Mouse (Mus musculus) A20 (cell line): ENCODE measurements around the gene Usp28.
"Not testable (repeated sequence)": the region's sequence is repeated elsewhere in the genome, so short reads cannot be mapped to it uniquely, and the experiment has no call there.

Experiments used
- DNase-seq: peaks from one replicate; pipeline ENCODE4 v3.0.0-alpha.2; 2011; ENCODE audit warnings: low read depth, low spot score

The Usp28 gene

GRCm38 (mm10) chr9:48984845-48985707 lies at the start of gene Usp28:
Gene Usp28 (plus strand): TSS chr9:48985375.
- DNase-seq, result peak; percentile 99

- no peak for DNase-seq
These were observed 42.8 kb upstream of the Usp28 start for GRCm38 (mm10) chr9:48942349-48942748.

GRCm38 (mm10) chr9:48947565-48947964 lies 37.6 kb upstream of the Usp28 start:
- DNase-seq, result peak; percentile 55

DNA sequence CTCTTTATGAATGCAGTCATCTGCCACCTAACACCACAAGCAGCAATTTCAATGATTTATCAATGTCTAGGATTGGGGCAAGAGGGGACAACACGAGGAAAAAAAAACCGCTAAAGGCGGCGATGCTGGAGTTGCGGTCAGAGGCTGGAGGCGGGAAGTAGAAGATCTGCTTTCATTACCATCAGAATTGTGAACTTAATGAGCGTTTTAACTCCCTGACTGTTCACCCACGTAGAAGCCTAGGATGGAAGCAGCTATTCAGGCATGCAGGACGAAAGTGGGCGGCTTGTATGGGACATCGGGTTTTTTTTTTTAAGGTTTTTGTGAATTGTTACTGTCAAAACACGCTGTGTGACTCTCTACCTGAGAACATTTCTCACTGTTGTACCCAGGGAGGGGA lies 23.9 kb upstream of the Usp28 start:
- DNase-seq, result no peak

DNA sequence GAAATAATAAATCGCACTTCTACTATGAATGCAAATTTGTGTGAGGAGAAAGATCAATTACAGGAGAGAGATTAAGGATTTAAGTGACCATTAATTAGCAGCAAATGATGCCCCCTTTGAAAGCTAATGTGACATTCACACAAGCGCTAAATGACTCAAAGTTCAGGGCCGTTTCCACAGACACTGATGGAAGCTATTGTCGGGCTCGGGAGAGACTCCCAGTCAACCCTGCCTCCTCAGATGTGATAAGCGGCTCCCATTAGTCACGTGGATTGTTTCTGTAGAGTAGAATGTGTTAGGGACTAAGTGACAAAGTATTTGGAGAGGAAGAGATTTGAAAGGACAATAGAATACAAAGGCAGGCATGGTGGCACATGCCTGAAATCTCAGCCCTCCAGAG lies 23.0 kb upstream of the Usp28 start:
- DNase-seq, result no peak

GRCm38 (mm10) chr9:48964587-48965040 lies 20.6 kb upstream of the Usp28 start, which contains the start of gene Htr3b:
Gene Htr3b (minus strand): TSS chr9:48964990.
- peak; percentile 37 for DNase-seq

GRCm38 (mm10) chr9:48972494-48972893 lies 12.7 kb upstream of the Usp28 start:
- peak; percentile 51 for DNase-seq

GRCm38 (mm10) chr9:48976661-48977355 lies 8.4 kb upstream of the Usp28 start:
- no peak for DNase-seq

DNA sequence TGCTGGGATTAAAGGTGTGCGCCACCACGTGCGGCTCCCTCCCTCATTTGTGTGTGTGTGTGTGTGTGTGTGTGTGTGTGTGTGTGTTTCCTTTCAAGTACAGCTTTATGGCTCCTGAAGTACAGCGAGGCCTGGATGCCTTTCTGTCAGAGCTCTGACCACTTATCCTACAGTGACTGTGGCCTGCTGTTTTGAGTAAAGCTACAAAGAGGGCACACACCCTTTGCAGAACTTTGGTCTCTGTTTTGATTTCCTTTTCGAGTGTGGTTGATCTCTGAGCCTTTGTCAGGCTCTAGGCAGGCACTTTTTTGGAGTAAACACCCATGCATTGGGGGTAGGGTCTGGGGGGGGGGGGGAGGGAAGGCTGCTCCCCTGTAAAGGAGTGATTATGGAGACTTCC lies 4.8 kb upstream of the Usp28 start:
- no peak for DNase-seq

DNA sequence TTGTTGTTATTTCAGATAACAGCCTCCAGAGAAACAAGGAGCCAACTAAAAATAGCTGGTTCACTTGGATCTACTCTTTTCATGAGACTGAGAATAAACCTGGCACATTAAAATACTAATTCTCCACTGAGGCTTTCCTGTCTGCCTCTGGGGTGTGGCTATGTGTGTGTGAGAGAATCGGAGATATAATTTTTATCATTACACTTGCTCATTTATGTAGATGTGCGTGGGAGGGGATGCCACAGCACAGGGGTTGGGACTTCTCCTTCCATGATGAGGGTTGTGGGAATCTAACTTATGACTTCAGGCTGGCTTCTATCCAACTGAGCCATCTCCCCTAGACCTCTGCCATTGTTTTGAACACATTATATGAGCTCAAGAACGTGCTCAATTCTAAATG lies 4.4 kb upstream of the Usp28 start:
- DNase-seq, result no peak

DNA sequence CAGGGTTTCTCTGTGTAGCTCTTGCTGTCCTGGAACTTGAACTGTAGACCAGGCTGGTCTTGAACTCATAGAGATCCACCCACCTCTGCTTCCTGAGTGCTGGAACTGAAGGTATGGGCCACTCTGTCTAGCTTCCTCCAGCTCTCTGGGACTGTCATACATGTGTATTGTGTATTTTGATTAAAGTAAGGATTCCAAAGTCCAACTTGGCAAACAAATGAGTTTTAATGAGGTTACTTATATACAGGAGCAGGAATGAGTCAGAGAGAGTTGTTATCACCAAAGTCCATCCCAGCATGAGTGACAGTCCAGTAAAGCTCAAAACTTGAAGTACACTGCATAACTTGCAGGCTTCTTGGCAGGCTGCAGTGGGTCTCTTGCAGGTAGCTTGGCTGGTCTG lies 3.3 kb upstream of the Usp28 start:
- DNase-seq, result no peak

GRCm38 (mm10) chr9:48983801-48984200 lies 1.4 kb upstream of the Usp28 start:
- not testable (repeated sequence) for DNase-seq

GRCm38 (mm10) chr9:48984320-48984844 lies 793 bp upstream of the Usp28 start:
- DNase-seq, result no peak

- no peak for DNase-seq
These were observed 523 bp downstream of the Usp28 start for GRCm38 (mm10) chr9:48985708-48986088.

DNA sequence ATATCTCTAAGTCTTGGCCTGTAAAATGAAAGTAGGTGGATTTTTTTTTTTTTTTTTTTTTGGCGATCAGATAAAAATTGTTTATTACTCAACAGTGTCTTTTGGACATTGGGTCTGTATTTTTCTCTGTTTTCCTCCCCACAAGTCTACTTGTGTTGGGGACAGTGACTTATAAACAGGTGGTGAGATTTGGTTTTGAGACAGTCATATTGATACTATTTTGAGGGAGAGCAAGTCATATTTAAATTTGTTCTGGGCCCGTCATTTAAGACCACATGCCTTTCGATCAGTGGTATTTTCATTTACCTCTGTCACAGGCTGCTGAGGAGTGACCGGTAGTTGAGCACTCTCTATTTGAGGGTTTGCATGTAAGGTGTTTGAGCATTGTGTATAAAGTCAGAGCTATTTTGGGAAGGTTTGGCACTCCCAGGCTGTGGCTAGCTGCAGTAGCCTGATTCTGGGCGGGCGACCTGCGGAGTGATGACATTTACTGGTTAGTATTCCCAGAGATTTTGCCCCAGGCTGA lies 1.5 kb downstream of the Usp28 start:
- peak; percentile 82 for DNase-seq

GRCm38 (mm10) chr9:48987201-48988101 lies 2.3 kb downstream of the Usp28 start:
- DNase-seq, result no peak

DNA sequence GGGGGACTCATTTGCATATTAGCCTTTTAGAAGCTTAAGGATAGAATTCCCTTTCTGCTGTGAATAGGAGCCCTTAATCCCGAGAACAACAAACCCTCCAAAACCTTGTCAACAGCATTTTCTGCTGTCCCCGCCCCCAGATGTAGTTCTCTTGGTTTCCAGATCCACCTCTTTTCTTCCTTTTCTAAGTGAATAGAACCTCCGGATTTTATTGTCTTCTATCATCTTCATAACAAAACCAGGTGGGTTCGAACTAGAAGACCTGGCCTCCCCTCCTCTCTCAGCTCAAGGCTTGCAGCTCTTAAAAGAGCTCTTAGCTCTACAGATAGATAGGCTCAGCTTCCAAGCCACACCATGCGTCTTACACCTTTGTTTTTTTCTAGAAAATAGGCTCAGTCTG lies 6.5 kb downstream of the Usp28 start:
- no peak for DNase-seq

DNA sequence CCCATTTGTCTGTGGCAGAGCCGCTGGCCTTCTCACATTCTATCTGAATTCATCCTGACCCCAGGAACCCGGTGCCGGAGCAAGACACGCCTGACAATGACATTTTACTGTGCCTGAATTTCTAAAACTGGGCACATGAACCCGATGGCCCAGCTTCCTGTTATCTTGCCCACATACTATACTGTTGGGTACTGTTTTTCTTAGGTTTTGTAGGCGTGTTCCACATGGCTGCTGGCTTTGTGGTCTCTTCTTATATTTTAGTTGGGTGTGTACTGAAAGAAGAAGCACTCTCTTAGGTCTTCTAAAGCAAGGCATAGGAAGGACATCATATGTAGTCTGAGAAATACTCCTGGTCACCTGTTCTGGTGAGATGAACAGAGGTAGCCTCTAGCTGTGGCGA lies 9.6 kb downstream of the Usp28 start:
- DNase-seq, result no peak

GRCm38 (mm10) chr9:48995735-48996134 lies 10.6 kb downstream of the Usp28 start:
- DNase-seq, result no peak

DNA sequence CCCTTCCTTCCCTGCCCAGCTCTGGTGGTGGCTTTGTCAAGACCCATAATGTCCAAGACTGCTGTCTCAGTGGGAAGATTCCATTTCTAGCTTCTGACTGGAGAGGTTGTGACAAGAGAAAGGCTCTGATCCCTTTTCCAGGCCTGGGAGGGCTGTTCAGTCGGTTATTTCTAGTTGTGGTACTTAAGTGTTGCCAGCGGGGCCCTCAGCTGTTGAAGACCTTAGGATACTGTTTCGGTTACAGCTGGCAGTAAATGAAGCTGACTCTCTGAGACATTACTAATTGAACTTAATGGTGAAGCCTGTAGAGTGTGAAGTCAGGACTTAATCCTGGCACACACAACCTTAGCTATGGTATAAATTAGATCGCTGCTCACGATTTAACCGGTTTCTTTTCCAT lies 14.1 kb downstream of the Usp28 start:
- DNase-seq, result no peak

DNA sequence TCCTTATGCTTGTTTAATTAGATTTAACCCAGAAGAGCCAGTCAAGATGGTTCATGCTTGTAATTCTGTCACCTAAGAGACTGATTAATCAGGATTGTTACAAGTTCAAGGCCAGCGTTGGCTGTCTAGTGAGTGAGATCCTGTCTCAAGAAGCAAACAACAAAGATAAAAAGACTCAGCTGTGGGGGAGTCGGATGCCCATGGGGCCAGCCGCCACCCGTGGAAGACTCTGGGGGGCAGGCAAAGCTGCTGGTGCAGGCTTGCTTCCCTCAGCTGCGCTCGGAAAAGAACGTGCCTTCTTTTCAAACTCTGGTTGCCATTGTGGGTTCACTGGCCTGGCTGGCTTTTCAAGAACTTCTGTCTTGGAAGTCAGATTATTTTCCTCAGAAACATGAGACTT lies 30.6 kb downstream of the Usp28 start:
- no peak for DNase-seq
